Mouse (Mus musculus) liver, adult 2 months (tissue): ENCODE data around the gene Taf7l.

Experiments used
- CTCF ChIP-seq: fragments of 200-500 bp; IDR thresholded peaks from 2 replicates; pipeline ENCODE4 v1.5.1; 2011; ENCODE audit warnings: low read depth, low read length, control low read depth
- POLR2A ChIP-seq: fragments of 200-500 bp; IDR thresholded peaks from 2 replicates; pipeline ENCODE4 v1.6.1; 2011; ENCODE audit warnings: low read length, control low read depth; ENCODE audit not compliant: insufficient read depth; ENCODE audit errors: extremely low read depth

- TF ChIP-seq POLR2A, result no peak
- TF ChIP-seq CTCF, result no peak
These were observed 49.0 kb upstream of the Taf7l start for GRCm38 (mm10) chrX:134525260-134525659.
